8 mouse cellular contexts compared by ENCODE assay signal in genomic region chr6:4904055-4904450, GRCm38 (mm10). TPM values are rescaled to one million over a fixed set of nuclear protein-coding genes. Genes with fewer than 3 reads are reported as not detected.
A peak's percentile ranks its signal among the peaks of the same experiment; 100 is the strongest.
DNase-seq lines count a peak whose midpoint lies in the region; ATAC-seq lines count a peak whose summit lies in the region.

No protein-coding gene starts in this region.

- peaks cover 2% of the 10 kb centered on the region for H3K36me3 ChIP-seq in neural tube, embryonic 11.5 days (ENCODE audit: control insufficient read depth, insufficient read depth, low read length)
- H3K36me3 ChIP-seq in heart, embryonic 16.5 days (ENCODE audit: control insufficient read depth, insufficient read depth) = no peaks in the 10 kb centered on the region
- H3K36me3 ChIP-seq in macrophage (ENCODE audit: inconsistent target) = no peaks in the 10 kb centered on the region

- 5% methylated on average over 9 of the region's 9 CpGs for WGBS in neural tube, embryonic 11.5 days
- WGBS in heart, embryonic 16.5 days = 6% methylated on average over 9 of the region's 9 CpGs
- WGBS in macrophage (ENCODE audit: missing documents) = 20% methylated on average over 9 of the region's 9 CpGs

- no peaks in the 10 kb centered on the region for H3K27me3 ChIP-seq in neural tube, embryonic 11.5 days (ENCODE audit: control insufficient read depth, insufficient read depth, low read length)
- H3K27me3 ChIP-seq in heart, embryonic 16.5 days (ENCODE audit: control insufficient read depth, insufficient read depth, low read length) = no peaks in the 10 kb centered on the region

- peaks cover 8% of the 10 kb centered on the region for H3K4me1 ChIP-seq in neural tube, embryonic 11.5 days (ENCODE audit: control insufficient read depth, insufficient read depth, low read length)
- H3K4me1 ChIP-seq in heart, embryonic 16.5 days (ENCODE audit: control insufficient read depth, insufficient read depth, low read length) = peaks cover 8% of the 10 kb centered on the region; the same call in 1 of the 2 replicates

- no peaks in the 10 kb centered on the region for H3K9me3 ChIP-seq in neural tube, embryonic 11.5 days (ENCODE audit: control insufficient read depth, low read length)
- H3K9me3 ChIP-seq in heart, embryonic 16.5 days (replicated peaks; ENCODE audit: control insufficient read depth, low read length) = no peaks in the 10 kb centered on the region

- no peaks in the 10 kb centered on the region for H3K79me2 ChIP-seq in macrophage (ENCODE audit: inconsistent target)

- ATAC-seq in neural tube, embryonic 11.5 days (ENCODE audit: insufficient read depth, low FRiP score, low TSS enrichment) = peak; percentile 19; the same call in 1 of the 2 replicates
- ATAC-seq in heart, embryonic 16.5 days (replicated peaks; ENCODE audit: extremely low read depth, insufficient read depth, low FRiP score) = no peak

- H3K4me2 ChIP-seq in neural tube, embryonic 11.5 days (ENCODE audit: low read depth) = peak overlapping the region; percentile 53
- peak overlapping the region; percentile 85 for H3K4me2 ChIP-seq in heart, embryonic 16.5 days (ENCODE audit: low read depth, low read length)

- H3K9ac ChIP-seq in neural tube, embryonic 11.5 days (ENCODE audit: low read length) = peak overlapping the region; percentile 80
- H3K9ac ChIP-seq in heart, embryonic 16.5 days (ENCODE audit: low read length) = peak overlapping the region; percentile 92

- H3K4me3 ChIP-seq in neural tube, embryonic 11.5 days (ENCODE audit: low read depth, low read length) = peak overlapping the region; percentile 72
- peak overlapping the region; percentile 88 for H3K4me3 ChIP-seq in heart, embryonic 16.5 days (ENCODE audit: low read length)
- peak overlapping the region; percentile 17 for H3K4me3 ChIP-seq in macrophage (ENCODE audit: inconsistent target)

- peak overlapping the region; percentile 99 for H3K27ac ChIP-seq in neural tube, embryonic 11.5 days (ENCODE audit: low read depth, low read length)
- H3K27ac ChIP-seq in heart, embryonic 16.5 days (ENCODE audit: low read length) = peak overlapping the region; percentile 90
- H3K27ac ChIP-seq in macrophage = no peak overlapping the region

- DNase-seq in neural tube, embryonic 11.5 days (ENCODE audit: low spot score) = no peak
- DNase-seq in neural tube, embryonic 10.5 days (ENCODE audit: extremely low spot score, low spot score) = no peak
- peak; percentile 52 for DNase-seq in cerebellum, postnatal 25 days
- peak; percentile 29 for DNase-seq in kidney, postnatal 14 days
- no peak for DNase-seq in spleen, postnatal 14 days (ENCODE audit: low spot score in 2 of 2)
- no peak for DNase-seq in spleen, postnatal 10 days (ENCODE audit: low spot score in 2 of 2)

RNA-seq across cellular contexts. Expression of gene Ppp1r9a, which starts 1.3 kb away (rescaled TPM):
- polyA plus RNA-seq in neural tube, embryonic 11.5 days (2014; fragmentation: Nextera tagmentation; extraction: Ambion mirVana) = 16.7 and 17.8 TPM in 2 replicates
- polyA plus RNA-seq in heart, embryonic 16.5 days (2015; fragmentation: Nextera tagmentation; extraction: Ambion mirVana) = 11.7 and 13.2 TPM in 2 replicates
- 10 to 100 TPM in 18 of 26 experiments, 1 to 10 TPM in 8; 7.2 to 54.7 (median 18.5) TPM for total RNA-seq in macrophage (2018; cell fraction: chromatin; rRNA removed)
- 1 to 10 TPM in 14 of 26 experiments, under 1 TPM in 12; 0.48 to 6.5 (median 2.8) TPM for total RNA-seq in macrophage (2018; cell fraction: cytosol; rRNA removed)
- total RNA-seq in macrophage (2018; cell fraction: nucleus; rRNA removed) = 10 to 100 TPM in 13 of 26 experiments, 1 to 10 TPM in 13; 2.7 to 46.8 (median 14.0) TPM
- polyA plus RNA-seq in macrophage (2018) = 2.7 to 3.5 TPM (median 3.4 TPM) in 3 replicates

Comparison
In these comparisons a context has a peak if more than half of its experiments do, and no peak if none do; other contexts are left out.
1. DNase-seq: peak in cerebellum, postnatal 25 days (2 of 2) and kidney, postnatal 14 days (single experiment); none in neural tube, embryonic 11.5 days (single experiment), neural tube, embryonic 10.5 days (single experiment), spleen, postnatal 14 days (0 of 2) and spleen, postnatal 10 days (0 of 2).
2. H3K4me3 ChIP-seq: peak in every context shown above with its lines; median percentile 88 in heart, embryonic 16.5 days; 72 in neural tube, embryonic 11.5 days; 17 in macrophage.